Mouse (Mus musculus) G1E (cell line): ENCODE data around the gene Ipo13.

Experiments
- CTCF ChIP-seq: IDR thresholded peaks from 2 replicates; pipeline ENCODE4 v1.5.1; 2012; ENCODE audit warnings: low read depth, low read length, inconsistent platforms, mixed read lengths
- GATA1 ChIP-seq: IDR thresholded peaks from 2 replicates; pipeline ENCODE4 v1.6.1; 2012; ENCODE audit warnings: borderline replicate concordance, low read length, inconsistent platforms, mixed read lengths

- no peak for TF ChIP-seq CTCF
- TF ChIP-seq GATA1: no peak
Measured at GRCm38 (mm10) chr4:117850176-117850575, 64.6 kb downstream of the Ipo13 start.
